Mouse (Mus musculus) myocyte (in vitro differentiated cells): ENCODE measurements around the gene Gm20850. TPM values are rescaled to one million over a fixed set of nuclear protein-coding genes. Genes with fewer than 3 reads are reported as not detected.
"Not testable (repeated sequence)": the region's sequence is repeated elsewhere in the genome, so short reads cannot be mapped to it uniquely, and the experiment has no call there.

Experiments
- H3K27me3 ChIP-seq: one replicate; pipeline ENCODE4 v1.6.1; 2011; ENCODE audit not compliant: control insufficient read depth, insufficient read depth, insufficient read length
- H3K36me3 ChIP-seq: one replicate; pipeline ENCODE4 v1.6.1; 2011; ENCODE audit not compliant: control insufficient read depth, insufficient read depth
- H3K4me2 ChIP-seq: one replicate; pipeline ENCODE4 v1.6.1; 2011; ENCODE audit warnings: low read depth, control low read depth
- H3K4me3 ChIP-seq: one replicate; pipeline ENCODE4 v1.5.1; 2011; ENCODE audit warnings: mild to moderate bottlenecking, control low read depth, moderate library complexity
- H3K79me2 ChIP-seq: one replicate; pipeline ENCODE4 v1.6.1; 2011; ENCODE audit not compliant: control insufficient read depth, insufficient read depth
- H3ac ChIP-seq: one replicate; pipeline ENCODE4 v1.6.1; 2011; ENCODE audit not compliant: control insufficient read depth, insufficient read length
- polyA plus RNA-seq: library from polyadenylated mRNA; unstranded; fragments of >200 nt; fragmentation: generic; extraction: Trizol; gene quantifications from one replicate; pipeline ENCODE4 v1.2.1, GENCODE M21; 2012; ENCODE audit warnings: missing spikeins

Gene Gm20850
- polyA plus RNA-seq = not detected

DNA sequence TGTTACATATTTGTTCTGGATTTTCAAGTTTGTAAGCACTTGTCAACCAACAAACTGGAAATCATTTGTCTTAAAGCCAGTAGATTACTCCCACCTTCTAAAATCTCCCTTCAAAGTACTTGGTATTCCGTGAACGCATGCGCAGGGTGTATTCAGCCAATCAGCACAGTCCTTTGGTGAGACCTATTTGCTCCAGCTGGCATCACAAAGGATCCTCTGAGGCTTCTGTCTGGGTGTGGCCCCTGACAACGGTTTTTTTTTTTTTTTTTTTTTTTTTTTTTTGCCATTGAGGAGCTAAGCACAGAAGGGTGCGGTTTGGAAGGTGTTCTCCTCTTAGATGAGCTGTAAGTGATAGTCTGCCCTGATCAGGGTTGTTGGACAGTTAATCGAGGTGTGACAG, at the start of gene Gm20850:
TSS of gene Gm20850 (plus strand) at position 301 of the 400 bp plus-strand sequence.
- H3K4me2 ChIP-seq, H3K27me3 ChIP-seq, H3K4me3 ChIP-seq, H3K36me3 ChIP-seq, H3K79me2 ChIP-seq, H3ac ChIP-seq: not testable (repeated sequence)
